Mouse (Mus musculus): ENCODE measurements around the gene Gm4969. TPM values are rescaled to one million over a fixed set of nuclear protein-coding genes. Genes with fewer than 3 reads are reported as not detected.

Gene Gm4969
- polyA plus RNA-seq, 1 experiment from 2014 or later, result 0.30 TPM

DNA sequence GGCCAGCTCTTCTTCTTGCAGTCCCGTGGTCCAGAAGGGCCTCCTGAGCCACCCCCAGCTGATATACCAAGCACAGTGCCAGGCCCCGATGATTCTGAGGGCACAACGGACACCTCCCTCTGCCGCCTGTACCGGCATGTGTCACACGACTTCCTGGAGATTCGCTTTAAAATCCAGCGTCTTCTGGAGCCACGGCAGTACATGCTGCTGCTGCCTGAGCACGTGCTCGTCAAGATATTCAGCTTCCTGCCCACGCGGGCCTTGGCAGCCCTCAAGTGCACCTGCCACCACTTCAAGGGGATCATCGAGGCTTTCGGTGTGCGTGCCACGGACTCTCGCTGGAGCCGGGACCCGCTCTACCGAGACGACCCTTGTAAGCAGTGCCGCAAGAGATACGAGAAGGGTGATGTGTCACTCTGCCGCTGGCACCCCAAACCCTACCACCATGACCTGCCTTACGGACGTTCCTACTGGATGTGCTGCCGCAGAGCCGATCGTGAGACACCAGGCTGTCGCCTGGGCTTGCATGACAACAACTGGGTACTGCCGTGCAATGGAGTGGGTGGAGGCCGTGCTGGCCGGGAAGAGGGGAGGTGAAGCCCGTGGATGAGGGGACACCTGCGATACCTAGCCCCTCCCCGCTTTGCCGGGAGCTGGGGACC is 18.6 kb upstream of the Gm4969 start:
- Histone ChIP-seq H3K27me3 (no peaks in the 10 kb centered on the region), H3K9ac (no peak overlapping the region), H3K4me2 (no peak overlapping the region), H3K9me3 (replicated peaks) (no peaks in the 10 kb centered on the region), H3K4me3 (replicated peaks) (no peak overlapping the region), H3K4me1 (replicated peaks) (peaks cover 6% of the 10 kb centered on the region), H3K36me3 (peaks cover 56% of the 10 kb centered on the region), H3K27ac (no peak overlapping the region)
- no peak for DNase-seq
- no peak for ATAC-seq (ENCODE audit: low read depth)
- WGBS (ENCODE audit: insufficient replicate concordance), result 86% methylated on average over 38 of the region's 38 CpGs

DNA sequence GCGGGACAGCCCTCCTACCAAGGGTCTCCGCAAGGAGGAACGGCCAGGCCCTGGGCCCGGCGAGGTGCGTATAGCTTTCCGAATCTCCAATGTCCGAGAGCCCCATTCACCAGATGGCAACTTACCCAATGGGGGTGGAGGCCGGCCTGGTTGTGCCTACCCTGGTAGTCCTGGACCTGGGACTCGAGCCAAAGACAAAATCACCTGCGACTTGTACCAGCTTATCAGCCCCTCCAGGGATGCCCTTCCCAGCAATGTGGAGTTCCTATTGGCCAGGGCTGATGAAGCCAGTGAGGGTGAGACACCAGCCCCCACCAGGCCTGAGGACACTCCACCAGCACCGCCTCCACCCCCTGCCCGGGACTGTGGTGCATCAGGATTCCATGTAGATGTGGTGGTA is 18.0 kb upstream of the Gm4969 start:
- H3K9me3 ChIP-seq (replicated peaks), result no peaks in the 10 kb centered on the region
- H3K27me3 ChIP-seq, result no peaks in the 10 kb centered on the region
- H3K36me3 ChIP-seq, result peaks cover 56% of the 10 kb centered on the region
- DNase-seq (no peak), ATAC-seq (ENCODE audit: low read depth) (no peak)
- no peak overlapping the region for H3K27ac ChIP-seq
- H3K9ac ChIP-seq, result no peak overlapping the region
- 86% methylated on average over 13 of the region's 13 CpGs for WGBS (ENCODE audit: insufficient replicate concordance)
- H3K4me3 ChIP-seq (replicated peaks), result no peak overlapping the region
- H3K4me2 ChIP-seq, result no peak overlapping the region
- peaks cover 12% of the 10 kb centered on the region for H3K4me1 ChIP-seq (replicated peaks)

DNA sequence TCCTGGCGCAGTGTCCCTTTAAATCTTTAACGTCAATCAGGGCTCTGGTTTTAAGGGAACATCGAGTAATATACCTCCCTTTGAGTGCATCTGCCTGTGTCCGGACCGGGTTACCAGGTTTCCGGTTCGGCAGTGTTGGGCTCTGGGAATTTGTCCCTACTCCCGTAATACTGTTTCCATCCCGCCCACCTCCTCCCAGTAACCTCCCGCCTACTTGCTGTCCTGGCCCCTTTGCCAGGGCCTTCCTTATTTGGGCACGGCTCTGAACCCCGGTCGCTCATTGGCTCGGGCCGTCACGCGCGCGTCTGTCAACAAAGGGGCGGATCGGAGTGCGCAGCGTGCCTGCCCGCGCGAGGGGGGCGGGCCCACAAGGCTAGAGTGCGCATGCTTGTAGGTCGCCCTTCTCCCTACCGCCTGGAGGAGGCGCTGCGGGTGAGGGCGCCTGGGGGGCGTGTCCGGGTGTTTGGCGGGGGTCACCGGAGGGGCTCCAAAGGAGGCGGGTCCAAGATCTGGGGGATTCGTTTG is 13.2 kb upstream of the Gm4969 start:
- H3K4me2 ChIP-seq, result peak overlapping the region; percentile 72
- peaks cover 19% of the 10 kb centered on the region for H3K36me3 ChIP-seq
- peak overlapping the region; percentile 48 for H3K4me3 ChIP-seq (replicated peaks)
- peak overlapping the region; percentile 73; the same call in 1 of the 2 replicates for H3K27ac ChIP-seq
- H3K9me3 ChIP-seq (replicated peaks), result no peaks in the 10 kb centered on the region
- peak; percentile 89 for DNase-seq
- H3K27me3 ChIP-seq, result no peaks in the 10 kb centered on the region
- peak; percentile 95 for ATAC-seq (ENCODE audit: low read depth)
- H3K9ac ChIP-seq, result peak overlapping the region; percentile 53
- peaks cover 23% of the 10 kb centered on the region for H3K4me1 ChIP-seq (replicated peaks)
- WGBS (ENCODE audit: insufficient replicate concordance), result 2% methylated on average over 38 of the region's 39 CpGs

DNA sequence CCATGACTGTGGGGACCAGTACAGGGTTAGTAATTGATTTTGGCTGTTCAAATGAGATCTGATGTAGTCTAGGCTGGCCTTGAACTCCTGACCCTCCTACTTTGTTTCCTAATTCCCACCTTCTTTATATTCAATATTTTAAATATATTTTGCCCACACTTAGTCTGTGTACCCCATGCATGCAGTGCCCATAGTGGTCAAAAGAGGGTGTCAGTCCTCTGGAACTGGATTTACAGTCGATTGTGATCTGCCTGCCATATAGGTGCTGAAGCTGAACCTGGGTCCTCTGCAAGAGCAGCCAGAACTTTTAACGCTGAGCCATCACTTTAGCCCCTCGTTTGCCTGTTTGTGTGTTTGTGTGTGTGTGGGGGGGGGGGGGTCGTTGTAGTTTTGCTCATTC is 12.5 kb upstream of the Gm4969 start:
- Histone ChIP-seq H3K9me3 (replicated peaks) (no peaks in the 10 kb centered on the region), H3K4me3 (replicated peaks) (peak overlapping the region; percentile 48; the same call in 1 of the 2 replicates), H3K36me3 (peaks cover 16% of the 10 kb centered on the region), H3K9ac (no peak overlapping the region), H3K27me3 (no peaks in the 10 kb centered on the region), H3K27ac (0 out of 2 replicates have a peak overlapping the region, but pooled peaks have one; percentile 73), H3K4me1 (replicated peaks) (peaks cover 23% of the 10 kb centered on the region), H3K4me2 (peak overlapping the region; percentile 72)
- ATAC-seq (ENCODE audit: low read depth) (no peak), DNase-seq (no peak)
- 30% methylated on average over 4 of the region's 4 CpGs for WGBS (ENCODE audit: insufficient replicate concordance)

DNA sequence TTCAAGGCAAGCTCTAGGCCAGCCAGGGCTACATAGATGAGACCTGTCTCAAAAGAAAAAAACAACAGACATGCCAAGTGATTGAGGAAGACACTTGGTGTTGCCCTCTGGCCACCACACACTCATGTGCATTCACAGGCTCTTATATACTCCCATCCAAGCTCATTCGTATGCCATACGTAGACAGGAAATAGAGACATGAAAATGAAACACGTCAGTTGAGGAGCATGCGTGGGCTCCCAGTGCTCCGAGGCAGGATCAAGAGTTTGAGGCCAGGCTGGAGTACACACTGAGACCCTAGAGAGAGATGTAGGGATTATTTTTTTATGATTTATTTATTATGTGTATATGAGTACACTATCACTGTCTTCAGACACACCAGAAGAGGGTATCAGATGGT is 11.2 kb upstream of the Gm4969 start:
- no peaks in the 10 kb centered on the region for H3K27me3 ChIP-seq
- H3K36me3 ChIP-seq, result peaks cover 7% of the 10 kb centered on the region; the same call in 1 of the 2 replicates
- DNase-seq (no peak), ATAC-seq (ENCODE audit: low read depth) (no peak)
- no peak overlapping the region for H3K9ac ChIP-seq
- WGBS (ENCODE audit: insufficient replicate concordance), result 83% methylated on average over 5 of the region's 5 CpGs
- H3K9me3 ChIP-seq (replicated peaks), result no peaks in the 10 kb centered on the region
- peaks cover 23% of the 10 kb centered on the region for H3K4me1 ChIP-seq (replicated peaks)
- H3K27ac ChIP-seq, result no peak overlapping the region
- H3K4me2 ChIP-seq, result no peak overlapping the region
- H3K4me3 ChIP-seq (replicated peaks), result no peak overlapping the region

DNA sequence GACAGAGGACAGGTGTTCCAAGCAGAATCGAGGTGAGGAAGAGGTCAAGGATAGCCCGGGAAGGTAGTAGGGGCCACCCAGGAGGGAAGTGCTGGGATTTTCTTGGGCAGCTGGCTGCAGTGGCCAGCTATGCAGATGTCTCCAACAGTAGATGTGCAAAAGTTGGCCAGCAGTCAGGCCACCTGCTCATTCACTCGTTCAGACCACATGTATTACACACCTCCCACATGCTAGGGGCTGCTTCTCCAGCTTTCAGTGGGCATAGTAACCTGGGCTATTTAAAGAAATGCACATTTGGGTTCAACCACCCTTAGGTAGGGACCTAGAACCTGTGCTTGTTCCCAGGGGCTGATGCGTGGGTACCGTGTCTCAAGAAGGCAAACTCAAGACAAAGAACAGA is 9.6 kb upstream of the Gm4969 start:
- Histone ChIP-seq H3K36me3 (0 out of 2 replicates have a peak, but pooled peaks cover 7% of the 10 kb centered on the region), H3K4me1 (replicated peaks) (peaks cover 22% of the 10 kb centered on the region), H3K9me3 (replicated peaks) (no peaks in the 10 kb centered on the region), H3K4me3 (replicated peaks) (no peak overlapping the region), H3K4me2 (no peak overlapping the region), H3K27me3 (no peaks in the 10 kb centered on the region), H3K27ac (no peak overlapping the region), H3K9ac (no peak overlapping the region)
- DNase-seq, result no peak
- WGBS (ENCODE audit: insufficient replicate concordance), result 85% methylated on average over 5 of the region's 5 CpGs
- no peak for ATAC-seq (ENCODE audit: low read depth)

DNA sequence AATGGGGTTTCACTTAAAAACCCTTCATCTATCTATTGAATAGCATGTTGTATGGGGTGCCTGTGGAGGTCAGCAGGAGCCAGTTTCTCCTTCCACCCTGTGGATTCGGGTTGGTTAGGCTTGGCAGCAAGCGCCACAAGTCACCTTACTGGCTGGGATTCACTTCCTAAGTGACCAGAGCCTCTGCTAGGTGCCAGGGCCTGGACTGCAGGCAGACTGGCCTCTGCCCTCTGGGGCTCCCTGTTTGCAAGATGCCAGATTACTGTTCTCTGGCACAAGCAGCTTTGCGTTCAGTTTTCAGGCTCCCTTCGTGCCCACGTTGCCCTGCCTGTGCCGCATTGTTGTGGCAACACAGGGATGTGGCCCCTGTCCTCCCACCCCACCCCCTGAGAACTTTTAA is 6.5 kb upstream of the Gm4969 start:
- no peaks in the 10 kb centered on the region for H3K9me3 ChIP-seq (replicated peaks)
- 0 out of 2 replicates have a peak, but pooled peaks cover 7% of the 10 kb centered on the region for H3K36me3 ChIP-seq
- no peak overlapping the region for H3K9ac ChIP-seq
- ATAC-seq (ENCODE audit: low read depth) (no peak), DNase-seq (no peak)
- no peak overlapping the region for H3K27ac ChIP-seq
- H3K4me2 ChIP-seq, result no peak overlapping the region
- H3K4me3 ChIP-seq (replicated peaks), result no peak overlapping the region
- no peaks in the 10 kb centered on the region for H3K27me3 ChIP-seq
- peaks cover 21% of the 10 kb centered on the region for H3K4me1 ChIP-seq (replicated peaks)
- WGBS (ENCODE audit: insufficient replicate concordance), result 79% methylated on average over 6 of the region's 6 CpGs

DNA sequence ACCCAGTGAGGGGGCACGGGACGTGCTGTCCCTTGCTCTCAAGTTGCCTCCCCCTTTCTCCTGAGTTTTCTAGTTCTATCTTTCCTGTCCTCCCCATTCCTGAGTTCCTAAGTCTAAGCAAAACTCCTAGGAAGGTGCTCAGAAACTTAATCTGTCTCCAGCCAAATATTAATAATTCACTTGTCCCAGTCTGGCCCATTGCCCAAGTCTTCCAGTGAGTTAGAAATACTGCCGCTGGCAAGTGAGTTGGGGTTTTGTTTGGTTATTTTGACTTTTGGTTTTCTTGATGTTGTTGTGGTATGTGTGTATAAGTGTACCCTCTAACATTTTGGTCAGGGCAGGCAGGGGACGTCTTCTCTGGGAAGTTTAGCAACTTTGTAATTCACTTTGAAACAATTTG is 3.5 kb upstream of the Gm4969 start:
- Histone ChIP-seq H3K9ac (0 out of 2 replicates have a peak overlapping the region, but pooled peaks have one; percentile 86), H3K9me3 (replicated peaks) (peaks cover 7% of the 10 kb centered on the region; the same call in 1 of the 2 replicates), H3K4me3 (replicated peaks) (no peak overlapping the region), H3K4me1 (replicated peaks) (peaks cover 32% of the 10 kb centered on the region), H3K36me3 (0 out of 2 replicates have a peak, but pooled peaks cover 7% of the 10 kb centered on the region), H3K27ac (no peak overlapping the region; the same call in 1 of the 2 replicates), H3K27me3 (peaks cover 10% of the 10 kb centered on the region), H3K4me2 (no peak overlapping the region)
- ATAC-seq (ENCODE audit: low read depth) (no peak), DNase-seq (no peak)
- 80% methylated on average over 4 of the region's 4 CpGs for WGBS (ENCODE audit: insufficient replicate concordance)

DNA sequence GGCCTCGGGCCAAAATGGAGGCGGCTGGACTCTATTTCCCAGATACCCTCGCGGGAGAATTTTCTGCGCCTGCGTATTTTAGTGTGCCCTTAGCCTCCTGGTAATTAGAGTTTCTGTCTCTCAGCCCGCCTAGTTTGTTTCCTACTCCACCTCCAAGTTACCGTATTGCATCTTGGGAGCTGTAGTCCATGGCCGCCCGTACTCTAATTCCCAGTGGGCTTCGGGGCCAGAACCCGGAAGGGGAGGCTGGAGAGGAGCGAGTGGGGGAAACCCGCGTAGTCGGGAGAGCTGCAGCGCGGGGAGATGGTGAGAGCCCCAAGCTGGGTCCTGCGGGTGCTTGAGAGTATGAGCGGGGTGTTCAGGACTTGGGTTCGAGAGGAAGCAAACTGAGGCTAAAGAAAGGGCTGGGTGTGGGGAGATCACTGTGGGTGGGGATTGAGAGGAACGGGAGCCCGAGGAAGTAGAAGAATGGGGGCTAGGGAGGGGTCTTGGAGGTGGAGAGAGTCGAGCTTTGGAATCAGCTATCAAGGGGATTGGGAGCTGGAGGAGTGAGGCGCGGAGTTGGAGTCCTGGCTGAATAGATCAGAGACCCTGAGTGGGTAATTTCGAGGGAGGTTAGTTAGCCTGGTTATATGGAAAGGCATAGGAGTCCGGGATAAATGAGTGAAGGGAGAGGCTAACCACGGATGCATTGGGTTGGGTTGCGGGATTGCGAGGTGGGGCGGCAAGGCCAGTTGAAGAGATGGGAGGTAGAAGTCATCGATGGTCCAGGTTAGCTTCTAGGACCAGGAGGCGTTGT is 1.7 kb upstream of the Gm4969 start, which contains the start of gene Fbxo46:
Gene Fbxo46 (plus strand): TSS at position 229 of the 799 bp plus-strand sequence.
- H3K9ac ChIP-seq, result peak within 1 kb of the TSS; percentile 86
- H3K4me1 ChIP-seq (replicated peaks), result peaks cover 32% of the 10 kb centered on the region
- peak; percentile 91 for DNase-seq
- WGBS (ENCODE audit: insufficient replicate concordance), result under 1% methylated on average over 34 of the region's 34 CpGs
- peak within 1 kb of the TSS; percentile 53 for H3K27ac ChIP-seq
- H3K4me2 ChIP-seq, result peak within 1 kb of the TSS; percentile 86
- H3K4me3 ChIP-seq (replicated peaks), result peak within 1 kb of the TSS; percentile 78
- peaks cover 7% of the 10 kb centered on the region; the same call in 1 of the 2 replicates for H3K9me3 ChIP-seq (replicated peaks)
- peaks cover 10% of the 10 kb centered on the region for H3K27me3 ChIP-seq
- no peaks in the 10 kb centered on the region for H3K36me3 ChIP-seq
- ATAC-seq (ENCODE audit: low read depth), result peak; percentile 96

DNA sequence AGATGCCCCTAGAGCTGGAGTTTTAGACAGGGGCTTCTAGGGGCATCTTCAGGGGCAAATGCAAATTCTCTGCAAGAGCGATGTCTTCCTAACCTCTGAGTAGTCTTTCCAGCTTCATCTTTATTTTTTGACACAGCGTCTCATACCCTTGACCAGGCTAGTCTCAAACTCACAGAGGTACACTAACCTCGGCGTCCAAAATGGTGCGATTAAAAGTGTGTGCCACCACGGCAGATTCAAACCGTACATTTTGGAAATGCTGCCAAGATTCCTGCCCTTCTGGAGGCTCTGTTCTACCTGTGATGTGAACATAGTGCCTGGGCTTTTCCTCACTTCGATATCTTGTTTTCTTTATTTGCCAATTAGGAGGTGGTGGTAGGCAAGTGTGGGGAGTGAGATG is 915 bp upstream of the Gm4969 start:
- no peak overlapping the region for H3K4me3 ChIP-seq (replicated peaks)
- H3K27me3 ChIP-seq, result peaks cover 10% of the 10 kb centered on the region
- DNase-seq (no peak), ATAC-seq (ENCODE audit: low read depth) (0 out of 2 replicates have a peak, but pooled peaks have one; percentile 1)
- H3K9ac ChIP-seq, result no peak overlapping the region
- peaks cover 7% of the 10 kb centered on the region; the same call in 1 of the 2 replicates for H3K9me3 ChIP-seq (replicated peaks)
- 89% methylated on average over 8 of the region's 8 CpGs for WGBS (ENCODE audit: insufficient replicate concordance)
- H3K36me3 ChIP-seq, result no peaks in the 10 kb centered on the region
- H3K4me2 ChIP-seq, result peak overlapping the region; percentile 86
- peaks cover 32% of the 10 kb centered on the region for H3K4me1 ChIP-seq (replicated peaks)
- no peak overlapping the region for H3K27ac ChIP-seq

DNA sequence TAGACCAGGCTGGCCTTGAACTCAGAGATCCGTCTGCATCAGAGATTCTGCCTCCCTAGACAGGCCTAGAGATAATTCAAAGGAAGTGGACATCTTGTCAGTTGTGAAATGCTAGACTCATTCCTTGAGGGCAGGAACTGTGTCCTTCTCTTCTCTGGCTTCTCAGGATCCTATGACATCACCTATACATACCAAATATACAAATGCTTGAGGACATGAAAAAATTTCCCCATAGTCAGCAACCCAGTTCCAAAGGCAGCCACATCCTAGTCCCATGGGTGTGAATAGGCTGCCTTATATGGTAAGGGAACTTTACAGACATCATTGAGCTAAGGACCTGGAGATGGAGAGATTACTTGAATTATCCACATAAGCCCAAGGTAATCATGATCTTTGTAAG is 8.6 kb downstream of the Gm4969 start:
- Histone ChIP-seq H3K9me3 (replicated peaks) (no peaks in the 10 kb centered on the region), H3K27ac (no peak overlapping the region), H3K4me3 (replicated peaks) (no peak overlapping the region), H3K27me3 (peaks cover 38% of the 10 kb centered on the region), H3K36me3 (no peaks in the 10 kb centered on the region), H3K4me1 (replicated peaks) (no peaks in the 10 kb centered on the region), H3K9ac (no peak overlapping the region), H3K4me2 (no peak overlapping the region)
- 54% methylated on average over 1 of the region's 1 CpGs for WGBS (ENCODE audit: insufficient replicate concordance)
- DNase-seq, result no peak
- no peak for ATAC-seq (ENCODE audit: low read depth)

Measured in liver, embryonic 13.5 days (tissue).